Mouse (Mus musculus): ENCODE results near the gene Etnk1. TPM values are rescaled to one million over a fixed set of nuclear protein-coding genes. Genes with fewer than 3 reads are reported as not detected.

Etnk1 gene
- polyA plus RNA-seq, 1 experiment from 2014 or later, result 14.5 TPM

- WGBS, result 68% methylated on average over 4 of the region's 4 CpGs
- Histone ChIP-seq H3K36me3 (ENCODE audit: control insufficient read depth, insufficient read depth) (no peaks in the 10 kb centered on the region), H3K4me2 (replicated peaks; ENCODE audit: low read depth) (no peak overlapping the region), H3K9me3 (ENCODE audit: control insufficient read depth) (no peaks in the 10 kb centered on the region), H3K4me3 (ENCODE audit: low read depth, low read length) (no peak overlapping the region), H3K27me3 (replicated peaks; ENCODE audit: control insufficient read depth, insufficient read depth, low read length) (no peaks in the 10 kb centered on the region), H3K4me1 (replicated peaks; ENCODE audit: control insufficient read depth, insufficient read depth, low read length) (no peaks in the 10 kb centered on the region), H3K9ac (ENCODE audit: low read depth, low read length) (no peak overlapping the region), H3K27ac (ENCODE audit: low read depth, low read length) (no peak overlapping the region)
- no peak for ATAC-seq
- no peak for TF ChIP-seq CTCF (IDR thresholded peaks at IDR 0.05; ENCODE audit: low read depth)
These were observed 90.9 kb downstream of the Etnk1 start for GRCm38 (mm10) chr6:143257921-143258320.

GRCm38 (mm10) chr6:143259169-143259629 is 92.2 kb downstream of the Etnk1 start:
- Histone ChIP-seq H3K9ac (ENCODE audit: low read depth, low read length) (no peak overlapping the region), H3K4me1 (replicated peaks; ENCODE audit: control insufficient read depth, insufficient read depth, low read length) (no peaks in the 10 kb centered on the region), H3K9me3 (ENCODE audit: control insufficient read depth) (no peaks in the 10 kb centered on the region), H3K4me3 (ENCODE audit: low read depth, low read length) (no peak overlapping the region), H3K27me3 (replicated peaks; ENCODE audit: control insufficient read depth, insufficient read depth, low read length) (no peaks in the 10 kb centered on the region), H3K27ac (ENCODE audit: low read depth, low read length) (no peak overlapping the region), H3K4me2 (replicated peaks; ENCODE audit: low read depth) (no peak overlapping the region), H3K36me3 (ENCODE audit: control insufficient read depth, insufficient read depth) (no peaks in the 10 kb centered on the region)
- no peak for ATAC-seq
- TF ChIP-seq CTCF (IDR thresholded peaks at IDR 0.05; ENCODE audit: low read depth), result no peak
- WGBS, result 80% methylated on average over 17 of the region's 17 CpGs

- TF ChIP-seq CTCF (IDR thresholded peaks at IDR 0.05; ENCODE audit: low read depth), result no peak
- Histone ChIP-seq H3K4me2 (replicated peaks; ENCODE audit: low read depth) (0 out of 2 replicates have a peak overlapping the region, but pooled peaks have one; percentile 13), H3K36me3 (ENCODE audit: control insufficient read depth, insufficient read depth) (no peaks in the 10 kb centered on the region), H3K27me3 (replicated peaks; ENCODE audit: control insufficient read depth, insufficient read depth, low read length) (no peaks in the 10 kb centered on the region), H3K4me1 (replicated peaks; ENCODE audit: control insufficient read depth, insufficient read depth, low read length) (no peaks in the 10 kb centered on the region), H3K9ac (ENCODE audit: low read depth, low read length) (no peak overlapping the region), H3K4me3 (ENCODE audit: low read depth, low read length) (no peak overlapping the region), H3K27ac (ENCODE audit: low read depth, low read length) (no peak overlapping the region), H3K9me3 (ENCODE audit: control insufficient read depth) (no peaks in the 10 kb centered on the region)
- ATAC-seq, result no peak
- WGBS, result 71% methylated on average over 18 of the region's 18 CpGs
These were observed 93.0 kb downstream of the Etnk1 start for GRCm38 (mm10) chr6:143259870-143260559.

- no peak for ATAC-seq
- Histone ChIP-seq H3K4me1 (replicated peaks; ENCODE audit: control insufficient read depth, insufficient read depth, low read length) (no peaks in the 10 kb centered on the region), H3K9ac (ENCODE audit: low read depth, low read length) (no peak overlapping the region), H3K27me3 (replicated peaks; ENCODE audit: control insufficient read depth, insufficient read depth, low read length) (no peaks in the 10 kb centered on the region), H3K27ac (ENCODE audit: low read depth, low read length) (no peak overlapping the region), H3K9me3 (ENCODE audit: control insufficient read depth) (no peaks in the 10 kb centered on the region), H3K4me2 (replicated peaks; ENCODE audit: low read depth) (no peak overlapping the region), H3K4me3 (ENCODE audit: low read depth, low read length) (no peak overlapping the region), H3K36me3 (ENCODE audit: control insufficient read depth, insufficient read depth) (no peaks in the 10 kb centered on the region)
- 87% methylated on average over 14 of the region's 14 CpGs for WGBS
- no peak for TF ChIP-seq CTCF (IDR thresholded peaks at IDR 0.05; ENCODE audit: low read depth)
These were observed 93.7 kb downstream of the Etnk1 start for GRCm38 (mm10) chr6:143260560-143261288.

GRCm38 (mm10) chr6:143261289-143261665 is 94.3 kb downstream of the Etnk1 start:
- Histone ChIP-seq H3K4me2 (replicated peaks; ENCODE audit: low read depth) (no peak overlapping the region), H3K4me1 (replicated peaks; ENCODE audit: control insufficient read depth, insufficient read depth, low read length) (no peaks in the 10 kb centered on the region), H3K36me3 (ENCODE audit: control insufficient read depth, insufficient read depth) (no peaks in the 10 kb centered on the region), H3K9me3 (ENCODE audit: control insufficient read depth) (no peaks in the 10 kb centered on the region), H3K27ac (ENCODE audit: low read depth, low read length) (no peak overlapping the region), H3K9ac (ENCODE audit: low read depth, low read length) (no peak overlapping the region), H3K4me3 (ENCODE audit: low read depth, low read length) (no peak overlapping the region), H3K27me3 (replicated peaks; ENCODE audit: control insufficient read depth, insufficient read depth, low read length) (no peaks in the 10 kb centered on the region)
- 86% methylated on average over 8 of the region's 8 CpGs for WGBS
- no peak for TF ChIP-seq CTCF (IDR thresholded peaks at IDR 0.05; ENCODE audit: low read depth)
- ATAC-seq, result no peak

- no peaks in the 10 kb centered on the region for H3K36me3 ChIP-seq (ENCODE audit: control insufficient read depth, insufficient read depth)
- H3K9me3 ChIP-seq (ENCODE audit: control insufficient read depth), result no peaks in the 10 kb centered on the region
- H3K4me2 ChIP-seq (replicated peaks; ENCODE audit: low read depth), result no peak overlapping the region
- ATAC-seq, result no peak
- no peak overlapping the region for H3K27ac ChIP-seq (ENCODE audit: low read depth, low read length)
- H3K27me3 ChIP-seq (replicated peaks; ENCODE audit: control insufficient read depth, insufficient read depth, low read length), result no peaks in the 10 kb centered on the region
- H3K9ac ChIP-seq (ENCODE audit: low read depth, low read length), result no peak overlapping the region
- TF ChIP-seq CTCF (IDR thresholded peaks at IDR 0.05; ENCODE audit: low read depth), result no peak
- 87% methylated on average over 10 of the region's 10 CpGs for WGBS
- H3K4me3 ChIP-seq (ENCODE audit: low read depth, low read length), result no peak overlapping the region
- no peaks in the 10 kb centered on the region for H3K4me1 ChIP-seq (replicated peaks; ENCODE audit: control insufficient read depth, insufficient read depth, low read length)
These were observed 98.5 kb downstream of the Etnk1 start for GRCm38 (mm10) chr6:143265482-143265881.
